Mouse (Mus musculus) small intestine, adult 2 months (tissue): ENCODE results near the gene Cib4.

ENCODE experiments used
- CTCF ChIP-seq: fragments of 200-500 bp; IDR thresholded peaks from 2 replicates; pipeline ENCODE4 v1.5.1; 2012; ENCODE audit warnings: low read depth, mild to moderate bottlenecking, control low read depth, inconsistent platforms, low read length, moderate library complexity, mixed read lengths; ENCODE audit not compliant: insufficient replicate concordance, insufficient read length; ENCODE audit errors: extremely low read depth
- POLR2A ChIP-seq: fragments of 200-500 bp; IDR thresholded peaks from 2 replicates; pipeline ENCODE4 v1.6.1; 2012; ENCODE audit warnings: low read depth, mild to moderate bottlenecking, control low read depth, inconsistent platforms, low read length, moderate library complexity

DNA sequence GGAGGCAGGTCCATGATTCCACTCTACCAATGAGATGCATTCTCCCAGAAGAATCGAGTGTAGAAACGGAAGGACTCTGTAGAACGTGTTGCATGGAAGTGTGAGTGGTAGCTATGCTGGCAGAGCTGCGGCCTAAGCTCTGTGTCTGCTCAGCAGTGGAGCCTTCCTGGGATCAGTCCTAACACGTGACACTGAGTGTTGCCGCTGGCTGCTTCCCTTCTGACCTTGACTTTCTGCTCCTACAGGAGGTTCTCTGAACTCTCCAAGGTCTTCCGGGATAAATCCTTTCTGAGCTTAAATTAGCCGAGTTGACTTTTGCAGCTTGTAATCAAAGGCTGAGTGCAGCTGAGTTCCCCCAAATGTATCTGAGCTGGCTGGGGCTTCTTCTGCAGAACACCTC lies 28.7 kb upstream of the Cib4 start:
- TF ChIP-seq POLR2A (no peak), CTCF (no peak)
